Mouse (Mus musculus) brown adipose tissue, adult 24 weeks (tissue): ENCODE data around the gene Hrc. TPM values are rescaled to one million over a fixed set of nuclear protein-coding genes. Genes with fewer than 3 reads are reported as not detected.

ENCODE experiments used
- H3K27ac ChIP-seq: fragments of 200-500 bp; replicated peaks from 2 replicates; pipeline ENCODE4 v1.5.1; 2012; ENCODE audit warnings: low read depth, mild to moderate bottlenecking, low read length
- H3K4me1 ChIP-seq: fragments of 200-500 bp; 2 replicates; pipeline ENCODE4 v1.6.1; 2012; ENCODE audit warnings: low read length, mixed read lengths; ENCODE audit not compliant: control insufficient read depth, insufficient read depth, insufficient read length
- H3K4me3 ChIP-seq: fragments of 200-500 bp; 2 replicates; pipeline ENCODE4 v1.5.1; 2012; ENCODE audit warnings: low read depth, mild to moderate bottlenecking, low read length, moderate library complexity; ENCODE audit not compliant: insufficient read depth
- polyA plus RNA-seq: library from polyadenylated mRNA; stranded (reverse); fragments of >200 nt; gene quantifications from 2 replicates; pipeline ENCODE4 v1.2.4, GENCODE M21; 2012; ENCODE audit not compliant: missing spikeins, insufficient read depth, insufficient read length

Gene Hrc
- polyA plus RNA-seq, result 8.1 and 16.2 TPM in 2 replicates

- peaks cover 14% of the 10 kb centered on the region for H3K4me1 ChIP-seq
- H3K27ac ChIP-seq, result no peak within 1 kb of the TSS
- no peak within 1 kb of the TSS; the same call in 1 of the 2 replicates for H3K4me3 ChIP-seq
These were observed at the start of gene Hrc for GRCm38 (mm10) chr7:45335056-45335455. Hrc (plus strand) TSS chr7:45335290.

- peaks cover 3% of the 10 kb centered on the region; the same call in 1 of the 2 replicates for H3K4me1 ChIP-seq
- no peak overlapping the region for H3K27ac ChIP-seq
- H3K4me3 ChIP-seq, result no peak overlapping the region
These were observed 48.6 kb upstream of the Hrc start for GRCm38 (mm10) chr7:45286486-45286885.

- H3K27ac ChIP-seq, result peak overlapping the region; percentile 72
These were observed 38.5 kb upstream of the Hrc start for GRCm38 (mm10) chr7:45296626-45297025.

GRCm38 (mm10) chr7:45297563-45297962 is 37.5 kb upstream of the Hrc start:
- H3K27ac ChIP-seq, result peak overlapping the region; percentile 82
- H3K4me1 ChIP-seq, result 0 out of 2 replicates have a peak, but pooled peaks cover 3% of the 10 kb centered on the region
- H3K4me3 ChIP-seq, result no peak overlapping the region

More at GRCm38 (mm10) chr7:45296626-45297025, 38.5 kb upstream of the Hrc start:
- H3K4me3 ChIP-seq, result no peak overlapping the region
- H3K4me1 ChIP-seq, result 0 out of 2 replicates have a peak, but pooled peaks cover 3% of the 10 kb centered on the region

GRCm38 (mm10) chr7:45299752-45300151 is 35.3 kb upstream of the Hrc start:
- H3K27ac ChIP-seq, result no peak overlapping the region

GRCm38 (mm10) chr7:45300270-45300669 is 34.8 kb upstream of the Hrc start:
- H3K4me1 ChIP-seq, result 0 out of 2 replicates have a peak, but pooled peaks cover 3% of the 10 kb centered on the region
- H3K27ac ChIP-seq, result no peak overlapping the region
- H3K4me3 ChIP-seq, result no peak overlapping the region

More at GRCm38 (mm10) chr7:45299752-45300151, 35.3 kb upstream of the Hrc start:
- Histone ChIP-seq H3K4me1 (0 out of 2 replicates have a peak, but pooled peaks cover 3% of the 10 kb centered on the region), H3K4me3 (no peak overlapping the region)

- Histone ChIP-seq H3K27ac (no peak overlapping the region), H3K4me3 (no peak overlapping the region), H3K4me1 (0 out of 2 replicates have a peak, but pooled peaks cover 3% of the 10 kb centered on the region)
These were observed 32.5 kb upstream of the Hrc start for GRCm38 (mm10) chr7:45302626-45303025.

GRCm38 (mm10) chr7:45304869-45305268 is 30.2 kb upstream of the Hrc start:
- H3K4me3 ChIP-seq, result no peak overlapping the region
- no peaks in the 10 kb centered on the region for H3K4me1 ChIP-seq
- no peak overlapping the region for H3K27ac ChIP-seq

- Histone ChIP-seq H3K27ac (no peak overlapping the region), H3K4me1 (no peaks in the 10 kb centered on the region), H3K4me3 (no peak overlapping the region)
These were observed 29.8 kb upstream of the Hrc start for GRCm38 (mm10) chr7:45305275-45305674.

GRCm38 (mm10) chr7:45308551-45309240 is 26.4 kb upstream of the Hrc start:
- Histone ChIP-seq H3K27ac (no peak overlapping the region), H3K4me3 (no peak overlapping the region), H3K4me1 (no peaks in the 10 kb centered on the region)

- H3K27ac ChIP-seq, result no peak overlapping the region
- H3K4me3 ChIP-seq, result no peak overlapping the region
- no peaks in the 10 kb centered on the region for H3K4me1 ChIP-seq
These were observed 25.6 kb upstream of the Hrc start for GRCm38 (mm10) chr7:45309455-45309854.

GRCm38 (mm10) chr7:45312023-45312422 is 23.1 kb upstream of the Hrc start:
- H3K4me3 ChIP-seq, result no peak overlapping the region
- no peaks in the 10 kb centered on the region for H3K4me1 ChIP-seq
- H3K27ac ChIP-seq, result no peak overlapping the region

- H3K4me3 ChIP-seq, result no peak overlapping the region
- no peaks in the 10 kb centered on the region for H3K4me1 ChIP-seq
- no peak overlapping the region for H3K27ac ChIP-seq
These were observed 22.2 kb upstream of the Hrc start for GRCm38 (mm10) chr7:45312686-45313453.

GRCm38 (mm10) chr7:45313495-45313894 is 21.6 kb upstream of the Hrc start:
- Histone ChIP-seq H3K27ac (no peak overlapping the region), H3K4me1 (no peaks in the 10 kb centered on the region), H3K4me3 (no peak overlapping the region)

GRCm38 (mm10) chr7:45315182-45315701 is 19.8 kb upstream of the Hrc start:
- Histone ChIP-seq H3K27ac (no peak overlapping the region), H3K4me1 (no peaks in the 10 kb centered on the region), H3K4me3 (no peak overlapping the region)
